Mouse (Mus musculus) myocyte (in vitro differentiated cells): ENCODE measurements around the gene Saxo1. TPM values are rescaled to one million over a fixed set of nuclear protein-coding genes. Genes with fewer than 3 reads are reported as not detected.

Experiments
- H3K27me3 ChIP-seq: one replicate; pipeline ENCODE4 v1.6.1; 2011; ENCODE audit not compliant: control insufficient read depth, insufficient read depth, insufficient read length
- H3K36me3 ChIP-seq: one replicate; pipeline ENCODE4 v1.6.1; 2011; ENCODE audit not compliant: control insufficient read depth, insufficient read depth
- H3K4me2 ChIP-seq: one replicate; pipeline ENCODE4 v1.6.1; 2011; ENCODE audit warnings: low read depth, control low read depth
- H3K4me3 ChIP-seq: one replicate; pipeline ENCODE4 v1.5.1; 2011; ENCODE audit warnings: mild to moderate bottlenecking, control low read depth, moderate library complexity
- H3K79me2 ChIP-seq: one replicate; pipeline ENCODE4 v1.6.1; 2011; ENCODE audit not compliant: control insufficient read depth, insufficient read depth
- H3ac ChIP-seq: one replicate; pipeline ENCODE4 v1.6.1; 2011; ENCODE audit not compliant: control insufficient read depth, insufficient read length
- CEBPB ChIP-seq: IDR thresholded peaks from 2 replicates; pipeline ENCODE4 v1.6.1; 2011; ENCODE audit warnings: mild to moderate bottlenecking, moderate library complexity; ENCODE audit not compliant: poor library complexity, insufficient read depth, severe bottlenecking
- E2F4 ChIP-seq: IDR thresholded peaks from one replicate; pipeline ENCODE4 v1.6.1; 2011; ENCODE audit warnings: mild to moderate bottlenecking, control low read depth, moderate library complexity; ENCODE audit not compliant: insufficient read depth
- MAX ChIP-seq: IDR thresholded peaks from one replicate; pipeline ENCODE4 v1.6.1; 2011; ENCODE audit warnings: low read depth, mild to moderate bottlenecking, control low read depth
- MYOD1 ChIP-seq, 3 experiments: IDR thresholded peaks; one replicate each; pipeline ENCODE4 v1.6.1; 2011; ENCODE audit warnings: control low read depth in 2 of 3, low read depth in 2 of 3, mild to moderate bottlenecking in 2 of 3, moderate library complexity in 1 of 3; ENCODE audit not compliant: insufficient read length in 2 of 3, control insufficient read depth in 1 of 3
- MYOG ChIP-seq, 3 experiments: IDR thresholded peaks; one replicate each; pipeline ENCODE4 v1.6.1; 2011; ENCODE audit warnings: control low read depth in 2 of 3, low read depth in 2 of 3, mild to moderate bottlenecking in 2 of 3; ENCODE audit not compliant: insufficient read length in 2 of 3, control insufficient read depth in 1 of 3, insufficient read depth in 1 of 3
- POLR2A ChIP-seq: IDR thresholded peaks from one replicate; pipeline ENCODE4 v1.6.1; 2011; ENCODE audit warnings: low read depth, mild to moderate bottlenecking, control low read depth, moderate library complexity; ENCODE audit not compliant: insufficient read length
- POLR2AphosphoS2 ChIP-seq: IDR thresholded peaks from one replicate; pipeline ENCODE4 v1.6.1; 2011; ENCODE audit warnings: low read depth, control low read depth; ENCODE audit not compliant: insufficient read length
- REST ChIP-seq: IDR thresholded peaks from one replicate; pipeline ENCODE4 v1.6.1; 2011; ENCODE audit warnings: mild to moderate bottlenecking, control low read depth, moderate library complexity; ENCODE audit not compliant: insufficient read depth, insufficient read length
- SRF ChIP-seq: IDR thresholded peaks from one replicate; pipeline ENCODE4 v1.6.1; 2011; ENCODE audit warnings: low read depth; ENCODE audit not compliant: control insufficient read depth, insufficient read length
- TCF12 ChIP-seq: IDR thresholded peaks from one replicate; pipeline ENCODE4 v1.6.1; 2011; ENCODE audit warnings: mild to moderate bottlenecking, control low read depth; ENCODE audit not compliant: poor library complexity, insufficient read depth, severe bottlenecking
- TCF3 ChIP-seq: IDR thresholded peaks from one replicate; pipeline ENCODE4 v1.6.1; 2011; ENCODE audit warnings: low read depth, control low read depth; ENCODE audit not compliant: insufficient read length
- USF1 ChIP-seq: IDR thresholded peaks from one replicate; pipeline ENCODE4 v1.6.1; 2011; ENCODE audit warnings: low read depth, mild to moderate bottlenecking, control low read depth, moderate library complexity
- polyA plus RNA-seq: library from polyadenylated mRNA; unstranded; fragments of >200 nt; fragmentation: generic; extraction: Trizol; gene quantifications from one replicate; pipeline ENCODE4 v1.2.1, GENCODE M21; 2012; ENCODE audit warnings: missing spikeins

Saxo1 gene
- polyA plus RNA-seq, 1 experiment: not detected

DNA sequence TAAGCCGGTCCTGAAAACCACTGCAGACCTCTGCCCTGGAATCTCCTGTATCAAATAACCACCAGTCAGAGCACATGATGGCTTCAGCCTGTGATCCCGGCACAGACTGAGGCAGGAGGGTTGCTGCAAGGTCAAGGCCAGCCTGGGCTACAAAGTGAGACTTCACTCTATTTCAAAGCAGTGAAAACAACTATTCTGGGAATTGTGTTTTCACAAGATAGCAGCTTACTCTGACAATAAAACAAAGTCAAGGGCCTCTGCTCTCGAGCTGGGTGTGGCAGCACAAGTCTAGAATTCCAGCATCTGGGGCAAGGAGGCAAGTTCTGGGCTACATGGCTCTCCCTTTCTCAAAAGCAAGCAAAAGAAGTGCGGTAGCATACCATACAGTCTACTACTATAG is 878 bp upstream of the Saxo1 start:
- no peak overlapping the region for H3K4me3 ChIP-seq
- no peak overlapping the region for H3ac ChIP-seq
- no peak for TF ChIP-seq USF1
- no peak for TF ChIP-seq MYOD1 (IDR thresholded peaks at IDR 0.05; ENCODE audit: control insufficient read depth in 1 of 3, insufficient read length in 2 of 3, low read depth in 2 of 3)
- no peak for TF ChIP-seq MAX
- no peak for TF ChIP-seq REST
- no peak for TF ChIP-seq POLR2A
- no peak for TF ChIP-seq E2F4
- H3K27me3 ChIP-seq: peaks cover 9% of the 10 kb centered on the region
- H3K36me3 ChIP-seq: no peaks in the 10 kb centered on the region
- H3K4me2 ChIP-seq: no peak overlapping the region
- no peaks in the 10 kb centered on the region for H3K79me2 ChIP-seq

DNA sequence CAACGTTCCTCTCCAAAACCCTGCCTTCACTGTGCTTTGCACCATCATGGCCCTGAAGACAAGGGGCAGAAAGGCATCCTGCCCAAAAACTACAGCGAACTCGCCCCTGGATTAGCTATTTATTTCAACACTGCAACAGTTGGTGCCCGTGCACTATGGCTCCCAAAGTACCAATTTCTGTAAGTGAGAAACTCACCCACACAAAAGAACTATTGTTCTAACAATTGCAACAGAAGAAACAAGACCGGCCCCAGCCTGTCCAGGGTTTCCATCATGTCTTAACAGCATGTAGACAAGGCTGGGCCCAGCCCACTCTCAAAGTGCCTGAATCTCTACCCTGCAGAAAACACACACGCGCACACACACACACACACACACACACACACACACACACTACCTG is 757 bp downstream of the Saxo1 start:
- H3K27me3 ChIP-seq: peaks cover 18% of the 10 kb centered on the region
- no peaks in the 10 kb centered on the region for H3K79me2 ChIP-seq
- TF ChIP-seq E2F4 (no peak), POLR2AphosphoS2 (no peak)
- no peaks in the 10 kb centered on the region for H3K36me3 ChIP-seq
- H3ac ChIP-seq: no peak overlapping the region
- H3K4me2 ChIP-seq: no peak overlapping the region
- no peak overlapping the region for H3K4me3 ChIP-seq

DNA sequence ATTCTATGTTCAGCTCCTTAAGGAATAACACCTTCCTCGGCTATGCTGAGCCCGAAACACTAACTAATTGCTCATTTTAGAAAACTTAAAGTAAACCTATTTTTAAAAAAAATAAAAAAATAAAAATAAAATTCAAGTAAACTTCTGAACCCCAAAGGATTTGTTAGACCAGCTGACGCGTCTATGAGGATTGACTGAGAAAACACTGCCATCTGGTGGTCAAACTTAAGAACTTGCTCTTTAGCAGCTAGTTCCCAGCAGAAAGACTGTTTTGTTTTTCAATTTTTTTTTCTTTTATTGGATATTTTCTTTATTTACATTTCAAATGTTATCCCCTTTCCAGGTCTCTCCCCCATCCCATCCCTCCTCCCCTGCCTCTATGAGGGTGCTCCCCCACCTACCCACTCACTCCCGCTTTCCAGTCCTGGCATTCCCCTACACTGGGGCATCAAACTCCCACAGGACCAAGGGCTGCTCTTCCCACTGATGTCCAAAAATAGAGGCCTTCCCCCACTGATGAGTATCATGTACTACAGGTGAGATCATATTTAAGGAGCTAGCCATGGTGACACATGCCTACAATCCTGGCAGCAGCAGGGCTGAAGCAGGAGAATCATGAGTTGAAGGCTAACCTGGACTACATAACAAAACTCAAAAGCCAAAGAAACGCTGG is 3.0 kb downstream of the Saxo1 start:
- no peak overlapping the region for H3K4me3 ChIP-seq
- H3K36me3 ChIP-seq: no peaks in the 10 kb centered on the region
- no peak overlapping the region for H3ac ChIP-seq
- H3K27me3 ChIP-seq: peaks cover 18% of the 10 kb centered on the region
- no peaks in the 10 kb centered on the region for H3K79me2 ChIP-seq
- no peak overlapping the region for H3K4me2 ChIP-seq
- TF ChIP-seq MYOD1 (IDR thresholded peaks at IDR 0.05; ENCODE audit: control insufficient read depth in 1 of 3, insufficient read length in 2 of 3, low read depth in 2 of 3) (no peak), TCF3 (no peak), REST (no peak), SRF (no peak), E2F4 (no peak), CEBPB (no peak), POLR2A (no peak), POLR2AphosphoS2 (no peak)

DNA sequence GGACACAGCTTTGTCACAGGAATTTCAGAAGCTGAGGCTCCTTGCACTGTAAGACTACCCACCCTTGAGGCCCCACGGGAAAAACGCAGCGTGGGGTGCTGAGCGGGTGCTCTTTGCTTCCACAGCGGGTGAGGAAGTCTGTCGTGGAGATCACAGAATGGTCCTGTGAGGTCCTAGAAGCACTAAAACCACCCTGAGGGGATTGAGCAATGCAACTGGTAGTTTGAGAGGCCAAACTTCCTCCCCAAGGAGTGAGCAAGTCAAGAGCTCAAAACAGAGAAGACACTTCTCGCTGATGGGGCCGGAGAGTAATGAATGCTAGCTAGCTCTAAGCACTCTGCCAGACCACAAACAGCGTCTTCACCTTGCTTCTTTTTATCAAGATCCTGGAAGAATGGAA is 9.8 kb downstream of the Saxo1 start:
- TF ChIP-seq E2F4 (no peak), POLR2AphosphoS2 (no peak), POLR2A (no peak), MYOG (IDR thresholded peaks at IDR 0.05; ENCODE audit: control insufficient read depth in 1 of 3, insufficient read depth in 1 of 3, insufficient read length in 2 of 3, low read depth in 2 of 3) (no peak), TCF3 (no peak), MAX (no peak), REST (no peak), TCF12 (no peak), SRF (no peak), CEBPB (no peak), MYOD1 (IDR thresholded peaks at IDR 0.05; ENCODE audit: control insufficient read depth in 1 of 3, insufficient read length in 2 of 3, low read depth in 2 of 3) (no peak), USF1 (no peak)
- H3K36me3 ChIP-seq: no peaks in the 10 kb centered on the region
- H3K4me2 ChIP-seq: no peak overlapping the region

DNA sequence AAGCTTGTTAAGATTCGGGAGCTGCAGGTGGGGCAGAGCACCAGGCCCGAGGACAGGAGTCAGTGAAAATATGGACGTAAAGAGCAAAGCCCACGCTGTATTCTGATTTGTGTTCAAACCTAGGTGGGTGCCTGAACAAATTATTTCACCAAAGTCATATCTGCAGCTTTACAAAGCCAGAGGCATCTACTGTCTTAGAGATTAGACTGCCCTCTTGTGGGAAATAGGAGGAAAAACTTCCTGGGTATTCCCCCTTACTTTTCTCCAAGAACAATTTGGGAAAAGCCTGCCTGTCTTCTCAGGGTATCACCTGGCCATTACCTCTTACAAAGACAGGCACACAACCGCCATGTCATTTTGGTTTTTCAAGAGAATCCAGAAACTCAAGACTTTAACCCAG is 12.5 kb downstream of the Saxo1 start:
- no peaks in the 10 kb centered on the region for H3K79me2 ChIP-seq
- no peak overlapping the region for H3K4me2 ChIP-seq
- no peaks in the 10 kb centered on the region for H3K36me3 ChIP-seq
- TF ChIP-seq MYOD1 (IDR thresholded peaks at IDR 0.05; ENCODE audit: control insufficient read depth in 1 of 3, insufficient read length in 2 of 3, low read depth in 2 of 3) (no peak), MAX (no peak), POLR2AphosphoS2 (no peak), USF1 (no peak), MYOG (IDR thresholded peaks at IDR 0.05; ENCODE audit: control insufficient read depth in 1 of 3, insufficient read depth in 1 of 3, insufficient read length in 2 of 3, low read depth in 2 of 3) (no peak), POLR2A (no peak)
- H3ac ChIP-seq: no peak overlapping the region
- peaks cover 5% of the 10 kb centered on the region for H3K27me3 ChIP-seq
- no peak overlapping the region for H3K4me3 ChIP-seq

More for the DNA sequence above, 9.8 kb downstream of the Saxo1 start:
- H3K79me2 ChIP-seq: no peaks in the 10 kb centered on the region
- H3ac ChIP-seq: no peak overlapping the region
- no peak overlapping the region for H3K4me3 ChIP-seq
- peaks cover 6% of the 10 kb centered on the region for H3K27me3 ChIP-seq
